Mouse (Mus musculus): ENCODE data around the gene Tbxas1.

DNA sequence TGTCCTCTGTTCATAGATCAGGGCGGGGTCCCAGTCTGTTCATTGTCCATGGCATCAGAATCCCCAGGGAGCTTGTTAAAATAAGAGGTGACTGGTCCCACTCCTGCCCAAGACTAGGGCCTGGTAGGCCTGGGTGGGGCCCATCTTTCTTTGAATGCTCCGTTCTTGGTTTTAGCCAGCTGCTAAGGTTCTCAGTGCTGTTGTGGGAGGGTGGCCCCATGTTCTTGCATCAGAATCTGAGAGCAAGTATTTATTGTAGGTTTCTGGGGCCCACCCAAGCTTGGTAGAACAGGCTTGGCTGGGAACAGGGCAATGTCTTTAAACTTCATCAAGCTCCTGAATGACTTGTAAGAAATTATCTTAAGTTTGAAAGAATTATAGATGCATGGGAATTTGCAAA is 101.2 kb downstream of the Tbxas1 start:
- TF ChIP-seq CTCF (IDR thresholded peaks at IDR 0.05; ENCODE audit: low read depth) (no peak), EP300 (IDR thresholded peaks at IDR 0.05; ENCODE audit: low read depth) (no peak)

All from liver, embryonic 14.5 days (tissue).